Mouse (Mus musculus) layer of hippocampus, adult 9-11 months (tissue): Measurements from ENCODE around the gene Serpina3j.
"Not testable (repeated sequence)": the region's sequence is repeated elsewhere in the genome, so short reads cannot be mapped to it uniquely, and the experiment has no call there.

Experiments
- DNase-seq: peaks from one replicate; pipeline ENCODE4 v3.0.0; 2022

Gene Serpina3j

GRCm38 (mm10) chr12:104314253-104314652 is at the start of gene Serpina3j:
Gene Serpina3j (plus strand): TSS chr12:104314553.
- DNase-seq: no peak

- no peak for DNase-seq
These were observed 48.0 kb upstream of the Serpina3j start for GRCm38 (mm10) chr12:104266374-104266773.

- no peak for DNase-seq
These were observed 35.9 kb upstream of the Serpina3j start for GRCm38 (mm10) chr12:104278216-104279055.

GRCm38 (mm10) chr12:104279056-104279435 is 35.3 kb upstream of the Serpina3j start:
- no peak for DNase-seq

GRCm38 (mm10) chr12:104283380-104283779 is 31.0 kb upstream of the Serpina3j start:
- DNase-seq: peak; percentile 32

GRCm38 (mm10) chr12:104288336-104288735 is 26.0 kb upstream of the Serpina3j start:
- no peak for DNase-seq

GRCm38 (mm10) chr12:104289872-104290271 is 24.5 kb upstream of the Serpina3j start:
- no peak for DNase-seq

- DNase-seq: no peak
These were observed 20.4 kb upstream of the Serpina3j start for GRCm38 (mm10) chr12:104293963-104294362.

- no peak for DNase-seq
These were observed 16.3 kb upstream of the Serpina3j start for GRCm38 (mm10) chr12:104298049-104298448.

- no peak for DNase-seq
These were observed 8.4 kb upstream of the Serpina3j start for GRCm38 (mm10) chr12:104305991-104306390.

GRCm38 (mm10) chr12:104322454-104322853 is 8.1 kb downstream of the Serpina3j start:
- no peak for DNase-seq

- no peak for DNase-seq
These were observed 17.3 kb downstream of the Serpina3j start for GRCm38 (mm10) chr12:104331701-104332100.

- not testable (repeated sequence) for DNase-seq
These were observed 22.5 kb downstream of the Serpina3j start for GRCm38 (mm10) chr12:104336873-104337272.

- DNase-seq: not testable (repeated sequence)
These were observed 23.9 kb downstream of the Serpina3j start, which contains the start of the genes Serpina3k and Serpina3m for GRCm38 (mm10) chr12:104338226-104338625. Gene Serpina3k (plus strand): TSS chr12:104338486. Gene Serpina3m (plus strand): TSS chr12:104338486.

- DNase-seq: no peak
These were observed 24.4 kb downstream of the Serpina3j start for GRCm38 (mm10) chr12:104338705-104339104.

- DNase-seq: not testable (repeated sequence)
These were observed 28.1 kb downstream of the Serpina3j start for GRCm38 (mm10) chr12:104342489-104342888.

GRCm38 (mm10) chr12:104345181-104345580 is 30.8 kb downstream of the Serpina3j start:
- no peak for DNase-seq

- DNase-seq: no peak
These were observed 31.4 kb downstream of the Serpina3j start for GRCm38 (mm10) chr12:104345707-104346106.

GRCm38 (mm10) chr12:104347091-104347490 is 32.7 kb downstream of the Serpina3j start:
- no peak for DNase-seq

- peak; percentile 29 for DNase-seq
These were observed 37.5 kb downstream of the Serpina3j start for GRCm38 (mm10) chr12:104351812-104352211.

GRCm38 (mm10) chr12:104356006-104356405 is 41.7 kb downstream of the Serpina3j start:
- no peak for DNase-seq

- no peak for DNase-seq
These were observed 55.6 kb downstream of the Serpina3j start for GRCm38 (mm10) chr12:104369986-104370385.
